Mouse (Mus musculus) frontal cortex, postnatal 10 days (tissue): ENCODE data around the gene Aes.
A peak's percentile ranks its signal among the peaks of the same experiment; 100 is the strongest.

ENCODE experiments used
- DNase-seq, 2 experiments: peaks; one replicate each; pipeline ENCODE4 v3.0.0; 2022; ENCODE audit warnings: low spot score in 2 of 2, mixed read lengths in 1 of 2

Aes gene

GRCm38 (mm10) chr10:81559163-81559626 lies at the start of gene Aes:
Aes (plus strand) TSS chr10:81559488.
- DNase-seq = peak in 1 of 2 experiments; percentile 65

DNA sequence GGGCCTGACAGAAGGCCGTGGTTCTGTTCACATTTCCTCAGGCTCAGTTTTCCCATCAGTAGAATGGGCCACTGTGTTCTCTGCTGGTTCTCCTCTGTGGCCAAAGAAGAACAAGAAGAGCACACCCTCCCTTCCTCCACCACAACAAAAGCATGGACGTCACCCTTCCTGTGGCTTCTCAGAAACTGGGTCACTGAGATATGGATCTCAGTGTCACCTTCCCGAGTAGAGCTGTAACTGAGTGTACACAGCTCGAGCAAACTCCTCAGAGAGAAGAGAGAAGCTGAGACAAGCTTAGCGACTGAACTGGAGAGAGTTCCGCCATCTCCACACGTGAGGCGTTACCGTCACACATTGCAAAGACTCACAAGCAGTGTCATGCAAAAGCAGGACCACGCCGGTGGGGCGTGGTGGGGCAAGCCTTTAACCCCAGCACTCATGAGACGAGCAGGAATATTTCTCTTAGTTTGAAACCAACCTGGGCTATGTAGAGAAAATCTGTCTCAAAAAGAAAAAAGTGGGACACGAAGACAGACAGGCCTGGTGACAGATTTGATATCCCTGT lies 49.0 kb upstream of the Aes start:
- no peak for DNase-seq

DNA sequence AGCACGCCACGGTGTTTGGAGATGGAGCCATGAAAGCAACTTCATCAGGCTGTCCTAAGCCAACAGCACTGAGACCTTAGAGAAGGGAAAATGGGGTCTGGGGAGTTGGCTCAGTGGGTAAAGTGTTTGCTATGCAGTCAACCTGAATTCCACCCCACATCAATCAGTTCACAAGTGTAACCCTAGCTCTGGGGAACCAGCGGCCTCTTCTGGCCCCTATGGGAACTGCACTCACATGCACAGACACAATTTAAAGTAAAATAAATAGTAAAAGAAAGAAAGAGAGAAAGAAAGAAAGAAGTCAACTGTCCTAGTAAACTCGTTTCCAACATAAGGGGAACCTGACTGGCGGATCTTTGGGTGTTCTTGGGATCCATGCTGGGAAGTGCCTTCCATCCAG lies 45.5 kb upstream of the Aes start:
- DNase-seq = no peak

- no peak for DNase-seq
Observed at GRCm38 (mm10) chr10:81517227-81517626, 42.1 kb upstream of the Aes start.

- DNase-seq = no peak
Observed at GRCm38 (mm10) chr10:81518546-81518945, 40.7 kb upstream of the Aes start.

- no peak for DNase-seq
Observed at GRCm38 (mm10) chr10:81519227-81519977, 39.9 kb upstream of the Aes start.

GRCm38 (mm10) chr10:81519978-81520365 lies 39.3 kb upstream of the Aes start:
- DNase-seq = no peak

DNA sequence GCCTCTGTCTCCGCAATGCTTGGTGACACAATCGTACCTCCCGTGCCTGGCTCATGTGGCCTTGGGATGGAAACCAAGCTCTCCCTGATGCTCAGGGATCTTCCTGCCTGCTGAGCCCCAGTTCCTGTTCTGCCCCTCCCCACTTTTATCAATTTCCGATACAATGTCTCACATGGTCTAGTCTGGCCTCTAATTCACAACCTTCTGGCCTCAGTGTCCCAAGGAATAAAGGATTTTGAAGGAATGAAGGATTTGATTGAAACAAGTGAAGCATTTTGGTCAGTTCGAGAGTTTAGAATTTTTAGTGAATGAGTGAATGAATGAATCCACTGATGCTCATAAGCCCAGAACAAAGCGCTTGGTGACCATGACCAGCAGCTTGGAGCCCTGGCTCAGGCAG lies 36.1 kb upstream of the Aes start:
- DNase-seq = no peak

GRCm38 (mm10) chr10:81523570-81523969 lies 35.7 kb upstream of the Aes start:
- no peak for DNase-seq

GRCm38 (mm10) chr10:81524051-81524605 lies 35.2 kb upstream of the Aes start, which contains the start of gene Gna15:
Gna15 (minus strand) TSS chr10:81524225.
- no peak for DNase-seq

- DNase-seq = no peak
Observed at GRCm38 (mm10) chr10:81525017-81525694, 34.1 kb upstream of the Aes start.

GRCm38 (mm10) chr10:81526779-81527178 lies 32.5 kb upstream of the Aes start:
- DNase-seq = peak in 1 of 2 experiments; percentile 66

DNA sequence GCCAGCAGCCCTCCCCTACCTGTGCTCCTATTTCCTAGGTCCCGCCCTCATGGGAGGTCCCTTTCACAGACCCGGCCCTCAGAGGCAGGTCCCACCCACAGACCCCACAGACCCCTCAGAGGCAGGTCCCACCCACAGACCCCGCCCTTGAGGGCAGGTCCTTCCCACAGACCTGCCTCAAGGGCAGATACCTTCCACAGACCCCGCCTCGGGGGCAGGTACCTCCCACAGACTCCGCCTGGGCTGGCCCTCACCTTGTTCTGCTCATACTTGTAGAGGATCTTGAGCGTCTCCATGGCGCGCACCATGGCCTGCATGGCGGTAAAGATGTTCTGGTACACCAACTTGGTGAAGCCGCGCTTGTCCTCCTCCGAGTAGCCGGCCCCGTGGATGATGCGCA lies 24.5 kb upstream of the Aes start:
- no peak for DNase-seq

GRCm38 (mm10) chr10:81536734-81537133 lies 22.6 kb upstream of the Aes start:
- no peak for DNase-seq

DNA sequence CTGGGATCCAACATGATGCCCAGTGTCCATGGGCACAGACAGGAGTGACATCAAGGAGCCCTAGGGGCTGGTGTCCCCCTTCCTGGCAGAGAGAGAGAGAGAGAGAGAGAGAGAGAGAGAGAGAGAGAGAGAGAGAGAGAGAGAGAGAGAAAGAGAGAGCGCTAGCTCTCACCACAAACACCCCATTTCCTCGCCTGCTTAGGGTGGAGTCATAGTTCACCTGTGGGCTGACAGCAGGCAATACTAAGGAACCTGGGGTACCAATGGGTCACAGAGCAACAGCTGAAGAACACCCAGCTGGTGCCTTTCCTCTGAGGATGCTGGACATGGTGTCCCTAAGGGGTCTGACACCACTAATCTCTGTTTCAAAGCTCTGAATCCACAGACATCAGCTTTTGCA lies 21.9 kb upstream of the Aes start:
- no peak for DNase-seq

GRCm38 (mm10) chr10:81538321-81539048 lies 20.8 kb upstream of the Aes start:
- no peak for DNase-seq

DNA sequence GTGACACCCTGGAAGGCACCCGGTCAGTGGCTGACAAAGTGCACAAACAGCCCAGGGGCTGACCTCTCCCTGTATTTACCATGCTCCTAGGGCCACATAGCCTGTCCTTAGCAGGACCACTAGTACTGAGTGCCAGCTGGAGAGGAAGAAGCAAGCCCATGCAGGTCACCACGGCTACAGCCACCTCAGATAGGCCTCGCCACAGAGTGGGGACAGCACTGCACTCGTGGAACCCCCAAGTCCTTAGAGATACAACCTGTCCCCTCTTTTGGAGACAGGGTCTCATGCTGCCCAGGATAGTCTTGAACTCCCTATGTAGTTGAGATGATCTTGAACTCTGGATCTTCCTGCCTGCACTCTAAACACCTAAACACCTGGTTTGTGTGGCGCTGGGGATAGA lies 17.9 kb upstream of the Aes start:
- no peak for DNase-seq

GRCm38 (mm10) chr10:81541803-81542202 lies 17.5 kb upstream of the Aes start:
- no peak for DNase-seq

DNA sequence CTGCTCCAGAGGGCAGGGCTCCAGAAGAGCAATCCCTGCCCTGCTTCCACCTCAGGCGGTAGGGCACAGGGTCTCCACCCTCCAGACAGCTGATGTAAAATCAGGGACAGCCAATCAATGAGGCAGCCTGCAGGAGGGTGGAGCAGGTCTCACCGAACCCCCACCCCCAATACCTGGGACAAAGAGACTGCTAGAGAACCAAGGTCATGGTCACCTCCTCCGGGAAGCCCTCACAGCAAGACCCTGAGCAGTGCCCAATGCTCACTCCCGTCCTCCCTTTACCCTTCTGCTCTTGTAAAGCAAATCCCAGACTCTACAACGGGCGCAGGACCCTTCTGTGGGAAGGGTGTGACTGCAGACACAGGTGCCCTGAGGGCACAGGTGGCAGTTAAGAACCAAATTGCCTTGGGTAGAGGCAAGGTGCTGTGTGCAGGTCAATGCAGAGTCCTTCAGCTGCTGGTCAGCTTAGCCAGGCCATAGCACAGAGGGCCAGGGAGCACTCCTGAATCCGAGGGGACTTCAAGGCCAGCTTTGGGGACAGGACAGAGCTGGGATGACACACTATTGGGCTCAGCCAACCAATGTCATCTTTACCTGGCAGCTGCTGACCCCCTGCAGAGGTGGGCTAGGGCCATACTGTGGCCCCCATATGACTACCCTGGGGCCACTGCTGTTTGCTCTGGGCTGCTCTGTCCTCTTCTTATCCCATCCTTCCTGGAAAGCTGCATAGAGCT lies 16.4 kb upstream of the Aes start:
- DNase-seq = no peak

GRCm38 (mm10) chr10:81543633-81544032 lies 15.7 kb upstream of the Aes start:
- no peak for DNase-seq
